Mouse (Mus musculus) layer of hippocampus, postnatal 25 days (tissue): ENCODE measurements around the gene Olfr844. TPM values are rescaled to one million over a fixed set of nuclear protein-coding genes. Genes with fewer than 3 reads are reported as not detected.

Experiments
- DNase-seq, 2 experiments: peaks; one replicate each; pipeline ENCODE4 v3.0.0; 2022; ENCODE audit warnings: mixed read lengths in 2 of 2, low spot score in 1 of 2; ENCODE audit errors: extremely low spot score in 1 of 2
- total RNA-seq, 2 experiments: library from RNA; stranded (reverse); gene quantifications; 2 replicates each; pipeline ENCODE4 v1.2.3; 2021

Gene Olfr844
- total RNA-seq, result not detected

DNA sequence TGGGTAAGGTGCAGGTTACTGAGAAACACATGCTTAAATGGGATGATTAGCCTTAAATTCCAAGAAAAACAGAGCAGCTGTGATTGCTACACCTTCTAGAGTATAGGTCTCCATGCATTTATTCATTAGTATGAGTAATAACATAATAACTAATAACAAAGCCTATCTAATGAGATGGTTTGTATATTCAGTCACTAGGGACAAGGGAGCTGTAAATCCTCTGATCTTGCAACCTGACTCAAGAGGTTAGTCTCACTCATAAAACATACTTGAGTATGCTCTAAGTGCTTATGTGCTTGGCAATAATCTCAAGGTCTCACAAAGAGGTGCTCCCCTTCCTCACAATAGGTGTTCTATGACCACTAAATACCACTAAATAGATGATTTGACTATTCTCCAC lies at the start of gene Olfr844:
Gene Olfr844 (plus strand): TSS at position 301 of the 400 bp plus-strand sequence.
- no peak for DNase-seq

DNA sequence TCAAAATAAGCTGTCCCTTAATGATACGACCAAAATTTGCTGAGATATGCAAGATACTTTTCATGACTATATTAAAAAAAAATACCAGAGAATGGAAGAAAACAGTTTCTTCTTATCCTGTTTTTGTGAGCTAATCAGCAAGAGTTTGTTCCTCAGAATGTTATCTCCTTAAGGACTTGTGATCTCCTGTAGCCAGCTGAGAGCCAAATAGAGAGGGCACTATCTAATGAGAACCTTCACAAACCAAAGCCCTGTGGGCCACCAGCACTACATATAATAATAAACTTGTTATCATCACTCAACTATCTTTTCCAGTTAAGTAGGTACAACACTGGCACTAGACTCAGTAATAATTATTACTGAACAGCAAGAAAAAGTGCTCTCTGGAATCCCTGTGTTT lies 20.0 kb downstream of the Olfr844 start, which contains the start of gene Olfr845:
Gene Olfr845 (plus strand): TSS at position 301 of the 400 bp plus-strand sequence.
- DNase-seq, result no peak

DNA sequence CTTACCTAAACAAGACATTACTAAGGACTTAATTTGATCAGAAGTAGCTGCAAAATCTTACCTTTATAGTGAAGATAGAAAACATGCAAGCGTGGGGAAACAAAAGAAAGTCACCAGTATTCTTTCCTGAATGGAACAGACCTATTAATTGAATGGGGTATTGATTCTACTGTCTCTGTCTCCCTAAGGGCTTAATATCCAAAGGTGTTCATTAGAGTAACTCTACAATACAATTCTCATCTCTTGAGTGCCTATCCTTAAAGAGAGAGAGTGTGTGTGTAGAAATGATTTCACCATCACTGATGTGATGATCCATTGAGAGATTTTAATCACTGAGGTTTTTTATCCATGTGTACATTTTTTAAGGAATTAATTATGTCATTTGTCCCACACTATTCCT lies 47.8 kb downstream of the Olfr844 start, which contains the start of gene Olfr846:
Gene Olfr846 (minus strand): TSS at position 101 of the 400 bp plus-strand sequence.
- DNase-seq, result no peak

Other genes with a start within 250 kb of the Olfr844 start
- gene Olfr836, start 196.0 kb upstream of the Olfr844 start, total RNA-seq, result not detected
- not detected for gene Olfr837, start 180.0 kb upstream of the Olfr844 start, total RNA-seq
- gene Olfr839-ps1, start 139.0 kb upstream of the Olfr844 start, total RNA-seq, result under 1 TPM; 0.02 to 0.09 TPM
- not detected for gene Olfr843, start 64.4 kb upstream of the Olfr844 start, total RNA-seq
- not detected for gene Olfr845, start 20.1 kb downstream of the Olfr844 start, total RNA-seq
- not detected for gene Olfr846, start 47.7 kb downstream of the Olfr844 start, total RNA-seq
- gene Olfr847, start 62.3 kb downstream of the Olfr844 start, total RNA-seq, result not detected
- gene Olfr849, start 123.9 kb downstream of the Olfr844 start, total RNA-seq, result not detected
- gene Olfr850, start 161.9 kb downstream of the Olfr844 start, total RNA-seq, result not detected
- not detected for gene Olfr851, start 176.9 kb downstream of the Olfr844 start, total RNA-seq
- gene Olfr853, start 224.7 kb downstream of the Olfr844 start, total RNA-seq, result not detected